Mouse (Mus musculus) R1 (cell line): ENCODE measurements around the gene Clca2.

Experiments
- DNase-seq: peaks from one replicate; pipeline ENCODE4 v3.0.0-alpha.2; 2018; ENCODE audit warnings: low read depth, low spot score

Gene Clca2

GRCm38 (mm10) chr3:145099291-145099690 is at the start of gene Clca2:
Clca2 (minus strand) TSS chr3:145099443.
- DNase-seq = no peak

GRCm38 (mm10) chr3:145147952-145148351 is 48.7 kb upstream of the Clca2 start:
- no peak for DNase-seq

- DNase-seq = peak; percentile 8
These were observed 48.2 kb upstream of the Clca2 start for GRCm38 (mm10) chr3:145147483-145147882.

GRCm38 (mm10) chr3:145146871-145147270 is 47.6 kb upstream of the Clca2 start:
- DNase-seq = no peak

GRCm38 (mm10) chr3:145143856-145144255 is 44.6 kb upstream of the Clca2 start:
- DNase-seq = no peak

- DNase-seq = no peak
These were observed 43.7 kb upstream of the Clca2 start for GRCm38 (mm10) chr3:145142925-145143324.

- DNase-seq = no peak
These were observed 41.0 kb upstream of the Clca2 start for GRCm38 (mm10) chr3:145140236-145140635.

GRCm38 (mm10) chr3:145131210-145131868 is 32.1 kb upstream of the Clca2 start:
- peak; percentile 50 for DNase-seq

GRCm38 (mm10) chr3:145129356-145129755 is 30.1 kb upstream of the Clca2 start:
- DNase-seq = no peak

GRCm38 (mm10) chr3:145126618-145127017 is 27.4 kb upstream of the Clca2 start:
- no peak for DNase-seq

GRCm38 (mm10) chr3:145119425-145119824 is 20.2 kb upstream of the Clca2 start:
- DNase-seq = no peak

GRCm38 (mm10) chr3:145119002-145119358 is 19.7 kb upstream of the Clca2 start:
- DNase-seq = no peak

- peak; percentile 96 for DNase-seq
These were observed 19.2 kb upstream of the Clca2 start, which contains the start of gene Odf2l for GRCm38 (mm10) chr3:145118254-145119001. Odf2l (plus strand) TSS chr3:145118588.

GRCm38 (mm10) chr3:145117637-145118036 is 18.4 kb upstream of the Clca2 start:
- DNase-seq = no peak

GRCm38 (mm10) chr3:145115169-145115568 is 15.9 kb upstream of the Clca2 start:
- no peak for DNase-seq

GRCm38 (mm10) chr3:145105773-145106504 is 6.7 kb upstream of the Clca2 start:
- DNase-seq = no peak

- DNase-seq = no peak
These were observed 6.0 kb upstream of the Clca2 start for GRCm38 (mm10) chr3:145105076-145105772.

- no peak for DNase-seq
These were observed 4.5 kb upstream of the Clca2 start for GRCm38 (mm10) chr3:145103770-145104169.

GRCm38 (mm10) chr3:145103321-145103720 is 4.1 kb upstream of the Clca2 start:
- no peak for DNase-seq

- peak; percentile 28 for DNase-seq
These were observed 2.8 kb upstream of the Clca2 start for GRCm38 (mm10) chr3:145101891-145102555.
